Mouse (Mus musculus) brain, embryonic 14.5 days (tissue): Measurements from ENCODE around the gene 4930415O20Rik. TPM values are rescaled to one million over a fixed set of nuclear protein-coding genes. Genes with fewer than 3 reads are reported as not detected.

Experiments
- DNase-seq: peaks from one replicate; pipeline ENCODE4 v3.0.0-alpha.2; 2011; ENCODE audit warnings: low read depth
- CTCF ChIP-seq: fragments of 200-500 bp; IDR thresholded peaks from 2 replicates; pipeline ENCODE4 v1.5.1; 2012; ENCODE audit warnings: inconsistent platforms, mild to moderate bottlenecking, moderate library complexity, borderline replicate concordance; ENCODE audit not compliant: insufficient read depth, insufficient read length; ENCODE audit errors: extremely low read depth
- POLR2A ChIP-seq: fragments of 200-500 bp; IDR thresholded peaks from 2 replicates; pipeline ENCODE4 v1.6.1; 2012; ENCODE audit warnings: mild to moderate bottlenecking, inconsistent platforms, borderline replicate concordance; ENCODE audit not compliant: poor library complexity, insufficient read depth, insufficient read length, severe bottlenecking; ENCODE audit errors: extremely low read depth
- polyA plus RNA-seq: library from polyadenylated mRNA; depleted of rRNA; stranded (reverse); fragments of >200 nt; gene quantifications from 2 replicates; pipeline ENCODE4 v1.2.3, GENCODE M21; 2012

Gene 4930415O20Rik
- polyA plus RNA-seq, 1 experiment, result not detected

GRCm38 (mm10) chr15:98610131-98610633 lies 39.4 kb downstream of the 4930415O20Rik start:
- DNase-seq, result peak; percentile 58
- TF ChIP-seq CTCF (no peak), POLR2A (no peak)

GRCm38 (mm10) chr15:98612229-98612628 lies 41.4 kb downstream of the 4930415O20Rik start:
- no peak for DNase-seq
- TF ChIP-seq POLR2A, result no peak
- no peak for TF ChIP-seq CTCF

- TF ChIP-seq CTCF (no peak), POLR2A (no peak)
- peak; percentile 72 for DNase-seq
Measured at GRCm38 (mm10) chr15:98614551-98614950, 43.7 kb downstream of the 4930415O20Rik start.

- no peak for TF ChIP-seq POLR2A
- no peak for TF ChIP-seq CTCF
- DNase-seq, result no peak
Measured at GRCm38 (mm10) chr15:98614971-98615370, 44.2 kb downstream of the 4930415O20Rik start.

GRCm38 (mm10) chr15:98615751-98616150 lies 44.9 kb downstream of the 4930415O20Rik start:
- DNase-seq, result no peak
- no peak for TF ChIP-seq POLR2A
- no peak for TF ChIP-seq CTCF

- DNase-seq, result no peak
- TF ChIP-seq CTCF (no peak), POLR2A (no peak)
Measured at GRCm38 (mm10) chr15:98616362-98617175, 45.8 kb downstream of the 4930415O20Rik start.

- peak; percentile 81 for DNase-seq
- peak; percentile 88; the same call in 1 of the 2 replicates for TF ChIP-seq CTCF
- TF ChIP-seq POLR2A, result no peak
Measured at GRCm38 (mm10) chr15:98617176-98617537, 46.4 kb downstream of the 4930415O20Rik start.

GRCm38 (mm10) chr15:98622199-98622598 lies 51.4 kb downstream of the 4930415O20Rik start:
- TF ChIP-seq POLR2A, result no peak
- no peak for TF ChIP-seq CTCF
- no peak for DNase-seq

GRCm38 (mm10) chr15:98622721-98623120 lies 51.9 kb downstream of the 4930415O20Rik start:
- no peak for DNase-seq
- TF ChIP-seq POLR2A, result no peak
- no peak for TF ChIP-seq CTCF

GRCm38 (mm10) chr15:98623361-98623821 lies 52.6 kb downstream of the 4930415O20Rik start:
- DNase-seq, result no peak

GRCm38 (mm10) chr15:98626078-98626477 lies 55.3 kb downstream of the 4930415O20Rik start:
- TF ChIP-seq CTCF (no peak), POLR2A (no peak)
- no peak for DNase-seq

More at GRCm38 (mm10) chr15:98623361-98623821, 52.6 kb downstream of the 4930415O20Rik start:
- TF ChIP-seq CTCF (no peak), POLR2A (no peak)
